Mouse (Mus musculus) hematopoietic stem cell, adult 5-6 weeks (primary cell): ENCODE data around the gene Rab11fip5. TPM values are rescaled to one million over a fixed set of nuclear protein-coding genes. Genes with fewer than 3 reads are reported as not detected.
A peak's percentile ranks its signal among the peaks of the same experiment; 100 is the strongest.

Source experiments
- ATAC-seq, 2 experiments: fragments of 125-278 bp in 1 of 2; replicated peaks in 1 of 2; 2 replicates each; pipeline ENCODE4 v1.8.0; 2016 to 2017; ENCODE audit warnings: inconsistent platforms in 2 of 2, mild to moderate bottlenecking in 2 of 2, moderate number of reproducible peaks in 2 of 2, low read depth in 1 of 2, moderate TSS enrichment in 1 of 2; ENCODE audit not compliant: low FRiP score in 2 of 2, poor library complexity in 2 of 2, severe bottlenecking in 2 of 2, insufficient read depth in 1 of 2, low TSS enrichment in 1 of 2
- total RNA-seq: library from RNA; stranded (forward); fragments of 172-1452, 232-1000 nt; gene quantifications from 2 replicates; pipeline ENCODE4 v1.2.3, GENCODE M21; 2017

Gene Rab11fip5
- 8.2 and 12.1 TPM in 2 replicates for total RNA-seq

DNA sequence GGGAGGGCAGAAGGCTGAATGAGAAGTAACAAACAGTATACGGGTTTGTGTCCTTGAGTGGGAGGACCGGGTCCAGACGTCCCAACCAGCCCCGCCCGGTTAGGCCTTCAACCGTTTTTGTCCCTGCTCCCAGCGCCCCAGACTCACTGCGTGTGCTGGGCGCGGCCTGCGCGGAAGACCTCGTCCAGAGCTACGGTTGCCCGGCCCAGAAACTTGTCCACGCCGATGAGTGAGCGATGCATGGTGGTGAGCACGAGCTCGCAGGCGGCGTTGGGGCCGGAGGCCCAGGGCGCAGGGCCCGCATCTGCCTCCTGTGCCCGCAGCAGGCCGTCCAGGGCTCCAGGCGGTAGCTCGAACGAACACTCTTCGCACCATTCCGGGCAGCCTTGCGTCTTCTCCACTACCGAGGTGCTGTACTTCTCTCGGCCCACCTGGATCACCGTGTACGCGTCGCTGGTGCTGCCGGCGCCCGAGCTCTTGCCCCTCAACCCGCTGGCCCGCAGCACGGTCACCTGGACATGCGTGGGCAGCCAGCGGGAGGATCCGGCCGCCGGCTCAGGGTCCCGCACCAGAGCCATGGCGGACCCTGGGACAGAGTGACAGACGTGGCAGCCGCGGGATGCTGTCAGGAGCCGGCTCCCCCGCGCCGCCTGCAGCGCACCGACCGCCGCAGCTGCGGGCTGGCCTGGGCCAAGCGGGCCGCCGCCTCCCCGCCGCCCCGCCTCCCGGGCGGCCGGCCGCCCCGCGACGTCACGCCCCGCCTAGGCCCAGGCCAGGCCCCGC is at the start of gene Rab11fip5:
TSS of gene Rab11fip5 (minus strand) at position 684 of the 783 bp plus-strand sequence.
- ATAC-seq, result no peak

DNA sequence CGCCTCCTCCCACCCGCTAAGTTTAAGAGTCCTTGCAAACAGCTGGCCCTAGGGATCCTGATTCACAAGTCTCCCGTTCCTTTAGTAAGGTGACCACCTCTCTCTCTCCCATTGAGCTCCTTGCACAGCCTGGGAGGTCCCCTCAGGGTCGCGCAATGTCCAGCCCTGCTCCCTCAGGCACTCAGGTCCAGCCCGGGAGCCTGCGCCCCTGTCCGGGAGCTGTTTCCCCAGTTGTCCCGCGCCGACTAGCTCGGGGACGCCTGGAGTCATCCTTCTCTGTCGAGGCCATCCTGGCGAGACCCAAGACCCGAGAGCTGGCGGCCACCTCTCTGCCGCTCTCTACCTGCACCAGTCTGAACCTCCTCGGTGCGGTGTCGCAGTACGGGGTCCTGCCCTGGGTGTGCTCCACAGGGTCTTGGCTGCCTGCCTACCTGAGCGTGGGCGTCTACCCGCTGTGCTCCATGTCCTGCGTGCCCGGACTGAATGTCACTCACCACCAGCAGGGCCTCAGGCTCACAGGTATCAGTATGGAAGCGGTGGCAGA is 49.5 kb upstream of the Rab11fip5 start, which contains the start of gene Noto:
TSS of gene Noto (plus strand) at position 51 of the 544 bp plus-strand sequence.
- ATAC-seq, result no peak

DNA sequence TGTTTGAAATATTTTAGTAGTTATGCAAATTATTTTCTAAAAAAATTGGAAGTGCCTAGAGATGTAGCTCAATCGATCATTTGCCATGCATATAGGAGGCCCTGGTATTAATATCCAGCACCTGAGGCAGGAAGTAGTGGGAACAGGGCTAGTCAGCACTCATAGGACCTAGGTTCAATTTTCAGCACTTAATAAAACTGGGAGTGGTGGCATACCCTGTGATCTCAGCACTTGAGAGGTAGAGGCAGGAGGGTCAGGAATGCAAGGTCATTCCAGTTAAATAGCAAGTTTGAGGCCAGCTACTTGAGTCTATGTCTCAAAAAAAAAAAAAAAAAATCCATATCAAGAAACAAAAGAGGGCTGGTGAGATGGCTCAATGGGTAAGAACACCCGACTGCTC is 44.7 kb upstream of the Rab11fip5 start:
- ATAC-seq, result no peak

DNA sequence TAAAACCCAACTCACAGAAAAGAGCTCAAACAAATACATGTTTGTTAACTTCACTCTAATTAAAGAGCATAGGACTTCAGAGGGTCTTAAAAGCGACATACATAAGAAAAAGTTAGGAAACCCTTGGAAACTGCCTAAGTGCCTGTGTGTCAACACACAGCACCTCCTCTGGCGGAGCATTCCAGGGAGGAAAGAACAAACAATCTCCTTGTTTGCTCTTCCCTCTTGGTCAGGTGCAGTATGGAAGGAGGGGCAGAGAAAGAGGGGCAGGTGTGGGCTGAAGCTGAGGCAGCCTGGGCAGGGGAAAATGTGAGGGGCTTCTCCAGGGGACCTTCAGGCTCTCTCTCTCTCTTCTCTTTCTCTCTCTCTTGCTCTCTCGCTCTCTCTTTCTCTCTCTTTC is 41.4 kb upstream of the Rab11fip5 start:
- ATAC-seq, result no peak

DNA sequence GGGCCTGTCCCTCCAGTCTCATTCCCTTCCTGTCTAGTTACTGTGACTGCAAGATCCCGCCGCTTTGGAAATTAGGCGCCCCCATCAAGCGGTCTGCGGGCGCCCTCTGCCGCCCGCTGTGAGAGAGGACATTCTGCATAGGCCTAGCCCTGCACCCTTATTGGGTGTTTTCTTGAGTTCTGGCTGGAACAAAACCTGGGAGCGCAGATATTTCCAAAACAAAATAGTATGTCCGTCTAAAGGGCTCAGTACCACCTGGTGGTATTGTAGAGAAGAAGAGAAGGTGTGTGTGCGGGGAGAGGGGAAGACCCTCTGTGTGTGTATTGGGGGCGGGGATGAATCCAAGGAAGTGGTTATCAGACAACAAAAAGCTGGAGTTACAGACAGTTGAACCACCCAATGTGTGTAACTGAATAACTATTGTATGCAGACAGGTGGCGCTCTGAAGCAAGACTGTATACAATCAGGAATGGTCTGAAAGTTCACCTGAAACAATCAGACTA is 36.4 kb upstream of the Rab11fip5 start:
- peak; percentile 77 to 78 for ATAC-seq

DNA sequence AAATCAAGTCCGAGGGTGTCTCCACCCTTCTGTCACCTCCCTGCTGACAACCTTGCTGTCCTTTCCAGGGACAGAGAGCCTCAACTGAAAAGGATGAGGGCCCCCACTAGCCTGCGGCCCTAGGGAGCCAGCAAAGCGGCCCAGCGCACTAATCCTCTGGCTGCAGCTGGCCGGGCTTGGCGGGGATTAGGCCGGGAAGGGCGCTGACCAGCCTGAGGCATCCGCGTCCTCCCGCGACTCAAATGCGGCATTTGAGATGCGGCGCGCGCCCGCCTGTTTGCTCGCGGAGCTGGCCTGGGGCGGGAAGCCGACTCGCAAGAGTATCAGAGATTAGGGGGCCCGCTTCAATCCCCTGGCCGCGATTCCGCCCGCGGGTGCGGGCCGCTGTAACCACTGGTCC is 34.6 kb upstream of the Rab11fip5 start:
- no peak for ATAC-seq

DNA sequence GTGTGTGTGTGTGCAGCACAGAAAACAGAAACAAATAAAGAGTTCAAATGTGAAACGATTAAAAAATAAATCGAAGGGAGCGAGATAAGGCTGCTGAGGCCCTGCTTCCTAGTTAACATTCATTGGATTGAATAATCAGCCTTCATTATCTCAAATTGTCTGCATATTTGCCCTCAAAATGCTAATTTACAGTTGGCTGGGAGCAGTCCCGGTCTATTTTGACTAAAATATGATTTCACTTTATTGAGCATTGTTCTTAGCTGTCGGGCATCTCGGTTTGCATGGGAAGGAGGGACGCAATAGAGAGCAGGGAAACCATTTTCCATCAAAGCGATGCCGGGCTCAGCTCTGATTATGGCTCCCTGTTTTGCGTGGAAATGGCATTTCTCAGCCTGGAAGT is 28.6 kb upstream of the Rab11fip5 start:
- ATAC-seq, result no peak

DNA sequence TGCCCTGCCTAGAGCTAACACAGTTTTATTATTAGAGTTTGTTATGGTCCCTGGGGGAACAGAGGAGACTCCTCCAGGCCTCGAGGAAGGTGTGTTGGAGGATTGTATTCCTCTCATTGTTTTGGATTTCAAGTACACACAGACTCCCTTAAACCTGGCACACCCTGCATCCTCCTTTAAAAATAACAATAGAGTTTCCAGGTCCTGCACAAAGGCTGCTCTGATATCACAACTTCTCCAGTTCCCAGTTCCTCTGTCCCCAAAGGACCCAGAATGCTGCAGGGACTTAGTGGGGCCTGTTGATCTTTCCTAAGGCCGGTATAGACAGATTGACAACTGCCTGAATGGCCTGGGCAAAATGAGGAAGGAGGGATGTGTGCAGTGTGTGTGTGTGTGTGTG is 28.2 kb upstream of the Rab11fip5 start:
- no peak for ATAC-seq

DNA sequence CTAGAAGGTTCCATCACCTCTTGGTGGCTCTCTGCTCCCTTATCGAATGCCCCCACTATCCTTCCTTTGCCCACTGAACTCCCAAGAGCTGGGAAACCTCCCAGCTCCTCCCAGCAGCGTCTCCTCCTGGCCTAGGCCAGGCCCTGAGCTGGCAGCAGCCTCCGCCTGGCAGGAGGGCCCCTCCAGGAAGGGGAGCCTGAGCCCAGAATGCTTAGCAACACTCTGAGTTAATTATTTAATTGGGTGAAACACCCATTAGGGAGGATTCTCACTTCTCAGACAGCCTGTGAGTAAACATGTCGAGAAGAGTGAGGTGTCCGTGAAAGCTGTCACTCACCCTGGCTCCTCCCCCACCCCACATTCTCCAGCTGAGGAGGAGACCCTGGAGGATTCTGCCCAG is 25.3 kb upstream of the Rab11fip5 start:
- no peak for ATAC-seq

DNA sequence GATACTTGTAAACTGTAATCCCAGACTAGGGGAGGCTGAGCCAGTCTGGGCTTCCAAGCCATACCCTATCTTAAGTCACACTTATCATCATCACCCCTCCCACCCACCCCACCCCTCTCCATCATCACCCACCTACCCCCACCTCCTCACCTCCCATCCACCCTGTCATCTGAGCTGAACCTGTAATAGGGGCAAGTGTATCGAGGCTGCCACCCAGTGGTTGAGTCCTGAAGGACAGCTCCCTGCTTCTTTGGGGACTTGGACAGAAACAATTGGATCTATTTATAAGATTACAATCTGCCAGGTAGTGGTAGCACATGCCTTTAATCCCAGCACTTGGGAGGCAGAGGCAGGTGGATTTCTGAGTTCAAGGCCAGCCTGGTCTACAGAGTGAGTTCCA is 22.7 kb upstream of the Rab11fip5 start:
- 0 out of 4 replicates have a peak, but pooled peaks have one; percentile 27 to 51 for ATAC-seq

DNA sequence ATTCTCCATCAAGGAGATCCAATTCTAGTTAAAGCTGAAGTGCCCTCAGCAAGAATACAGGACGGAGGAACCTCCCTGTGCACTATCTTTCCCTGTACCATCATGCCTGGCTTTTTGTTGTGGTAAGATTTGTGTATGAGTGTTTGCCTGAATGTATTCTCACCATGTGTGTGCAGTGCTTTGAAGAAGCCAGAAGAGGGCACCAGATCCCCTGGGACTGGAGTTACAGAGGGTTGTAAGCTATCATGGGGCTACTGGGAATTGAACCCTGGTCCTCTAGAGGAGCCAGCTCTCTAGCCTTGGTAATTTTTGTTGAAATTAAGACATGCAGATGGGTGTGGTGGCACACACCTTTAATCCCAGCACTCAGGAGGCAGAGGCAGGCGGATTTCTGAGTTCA is 20.9 kb upstream of the Rab11fip5 start:
- ATAC-seq, result no peak

DNA sequence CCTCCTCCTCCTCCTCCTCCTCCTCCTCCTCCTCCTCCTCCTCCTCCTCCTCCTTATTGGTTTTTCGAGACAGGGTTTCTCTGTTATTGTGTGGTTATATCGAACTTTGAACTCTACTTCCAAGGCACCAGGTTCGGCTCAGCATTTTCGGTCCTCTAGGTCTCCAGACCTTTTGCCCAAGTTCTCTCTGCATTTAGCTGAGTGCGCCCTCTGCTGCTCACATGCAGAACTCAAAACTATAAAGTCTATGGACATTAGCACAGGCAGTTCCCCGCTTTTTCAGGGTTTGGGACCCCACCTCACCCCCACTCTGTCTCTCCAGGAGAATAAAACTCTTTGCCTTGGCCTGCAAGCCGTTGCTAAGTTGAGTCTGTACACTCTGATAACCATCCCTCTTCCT is 17.4 kb upstream of the Rab11fip5 start:
- peak; percentile 51 to 69; a peak in 2 of 4 replicates for ATAC-seq

DNA sequence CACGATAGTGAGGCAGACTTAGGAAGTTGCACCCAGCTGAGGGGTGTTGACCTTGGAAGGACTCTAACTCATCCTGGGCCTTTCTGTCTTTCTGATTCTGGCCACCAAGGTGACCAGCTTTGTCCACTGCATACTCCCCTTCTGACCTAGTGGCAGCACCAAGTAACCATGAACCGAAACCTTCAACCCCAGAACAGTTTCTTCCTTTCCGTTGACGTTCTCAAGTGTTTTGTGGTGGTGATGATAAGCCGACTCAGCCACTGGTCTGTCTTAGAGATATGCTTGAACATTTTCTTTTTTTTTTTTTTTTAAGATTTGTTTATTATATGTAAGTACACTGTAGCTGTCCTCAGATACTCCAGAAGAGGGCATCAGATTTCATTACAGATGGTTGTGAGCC is 14.2 kb upstream of the Rab11fip5 start:
- ATAC-seq, result no peak

DNA sequence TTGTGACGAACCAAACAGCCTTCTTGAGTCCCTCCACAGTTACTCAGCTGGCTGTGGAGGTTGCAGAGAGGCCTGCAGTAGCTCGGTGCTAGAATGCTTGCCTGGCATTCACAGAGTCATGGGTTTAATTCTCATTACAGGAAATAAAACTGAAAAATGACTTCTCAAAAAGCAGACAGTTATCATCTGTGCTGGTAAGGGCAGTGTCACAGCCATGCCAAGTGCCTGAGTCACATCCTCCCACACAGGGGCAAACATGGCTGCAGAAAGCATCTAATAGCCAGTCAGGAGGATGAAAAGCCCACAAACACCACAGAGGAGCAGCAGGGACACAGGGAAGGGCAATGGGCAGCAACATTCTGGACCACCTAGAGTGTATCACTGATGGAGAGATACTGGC is 8.4 kb upstream of the Rab11fip5 start:
- no peak for ATAC-seq

DNA sequence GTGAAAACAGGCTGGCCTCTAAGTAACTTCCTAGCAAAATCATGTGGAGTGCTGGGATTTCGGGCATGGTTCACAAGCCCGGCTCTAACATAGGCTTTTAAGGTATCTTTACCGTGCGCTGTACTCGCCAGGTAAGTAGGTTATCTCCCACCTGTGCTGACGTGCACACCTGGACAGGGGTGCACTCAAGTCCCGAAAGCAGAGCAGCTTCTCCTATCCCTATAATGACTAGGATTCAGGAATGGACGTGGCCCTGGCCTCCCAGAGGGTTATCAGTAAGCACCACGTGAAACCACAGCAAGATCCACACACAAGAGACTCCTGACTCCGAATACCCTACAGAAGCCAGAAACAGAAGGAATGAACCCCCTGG is 7.2 kb upstream of the Rab11fip5 start:
- ATAC-seq, result no peak

DNA sequence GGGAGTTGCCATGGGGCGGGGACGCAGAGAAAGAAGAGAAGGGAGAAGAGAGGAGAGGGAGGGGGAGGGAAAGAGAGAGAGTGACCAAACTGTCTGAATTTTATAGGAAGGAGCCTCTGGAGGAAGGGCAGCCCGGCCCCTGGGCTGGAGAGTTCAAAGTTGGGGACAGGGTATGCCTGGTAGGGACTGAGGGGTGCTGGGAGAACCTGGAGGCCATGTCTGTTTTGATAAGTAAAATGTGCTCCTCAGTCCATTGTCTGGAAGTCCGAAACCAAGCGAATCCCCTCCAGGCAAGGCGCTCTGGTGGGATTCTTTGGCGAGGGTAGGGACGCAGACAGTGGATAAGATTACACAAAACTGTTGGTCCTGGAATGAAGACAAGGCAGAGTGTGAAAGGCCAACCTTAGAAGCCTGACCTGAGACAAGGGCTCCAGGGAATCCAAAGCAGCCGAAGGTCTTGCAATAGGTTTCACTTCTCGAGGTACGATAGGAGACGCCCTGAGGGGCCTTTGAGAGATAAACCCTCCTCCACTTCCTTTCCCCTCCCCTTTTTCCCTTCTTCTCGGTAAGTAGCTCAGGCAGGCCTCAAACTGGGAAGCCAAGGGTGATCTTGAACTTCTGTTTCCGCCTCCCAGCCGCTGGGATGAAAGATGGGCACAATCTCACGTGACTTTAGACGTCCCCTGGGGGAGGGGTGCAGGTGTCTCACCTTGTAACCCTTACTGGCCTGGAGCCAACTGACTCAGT is 6.6 kb upstream of the Rab11fip5 start:
- ATAC-seq, result peak; percentile 1 to 33; a peak in 2 of 4 replicates

DNA sequence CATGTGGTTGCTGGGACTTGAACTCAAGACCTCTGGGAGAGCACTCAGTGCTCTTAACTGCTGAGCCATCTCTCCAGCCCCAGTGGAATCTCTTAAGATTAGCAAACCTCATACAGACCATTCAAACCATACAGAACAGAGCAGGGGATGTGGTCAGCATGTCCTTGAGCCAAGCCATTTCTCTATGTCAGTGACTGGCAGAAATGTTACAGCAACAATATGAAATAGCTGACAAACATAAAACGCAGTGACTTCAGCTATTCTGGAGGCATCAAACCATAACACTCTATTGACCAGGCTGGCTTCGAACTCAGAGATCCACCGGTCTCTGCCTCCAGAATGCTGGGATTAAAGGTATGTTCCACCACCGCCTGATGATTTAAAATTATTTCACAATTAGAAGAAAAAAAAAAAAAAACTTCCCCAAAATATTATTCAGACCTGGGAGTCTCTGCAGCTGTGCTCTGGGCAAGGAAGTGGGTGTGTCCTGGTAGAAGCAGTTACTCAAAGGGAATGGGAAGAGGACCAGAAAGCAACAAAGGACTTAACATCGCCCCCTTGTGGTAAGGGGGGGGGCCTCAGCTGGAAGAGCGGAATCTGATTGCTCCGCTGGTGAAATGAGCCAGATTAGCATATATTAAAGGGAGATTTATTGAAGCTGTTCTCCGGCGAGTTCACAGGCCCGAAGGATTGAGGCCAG is 5.9 kb upstream of the Rab11fip5 start:
- ATAC-seq, result peak; percentile 96

DNA sequence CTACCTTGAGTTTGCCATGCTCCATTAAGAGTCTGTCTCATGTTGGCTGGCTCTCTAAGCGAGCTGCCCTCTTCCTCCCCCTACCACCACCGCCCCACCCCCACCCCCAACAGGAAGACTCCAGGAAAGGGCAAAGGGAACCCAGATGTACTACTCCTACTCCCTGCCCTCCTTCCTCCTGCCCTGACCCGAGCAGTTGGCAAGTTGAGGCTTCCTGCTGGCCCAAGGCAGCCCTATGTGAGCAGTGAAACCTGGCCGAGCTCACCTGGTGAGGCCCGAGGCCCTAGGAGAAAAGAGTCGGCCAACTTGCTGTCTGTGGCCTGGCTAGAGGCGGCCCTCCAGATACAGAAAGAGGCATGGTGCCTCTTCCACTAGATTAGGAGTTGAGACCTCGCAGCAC is 4.2 kb upstream of the Rab11fip5 start:
- ATAC-seq, result no peak
